Mouse (Mus musculus) heart, embryonic 13.5 days (tissue): ENCODE measurements around the gene C8g. TPM values are rescaled to one million over a fixed set of nuclear protein-coding genes. Genes with fewer than 3 reads are reported as not detected.

Source experiments
- polyA plus RNA-seq: library from polyadenylated mRNA; unstranded; fragments of >200 nt; fragmentation: Nextera tagmentation; extraction: Ambion mirVana; gene quantifications from 2 replicates; pipeline ENCODE4 v1.2.1, GENCODE M21; 2015

Gene C8g
- polyA plus RNA-seq, 1 experiment from 2014 or later = 3.1 TPM

Other genes starting within 250 kb of the C8g start
- 15.5 and 15.9 TPM in 2 replicates for gene Tmem203, start 246.3 kb downstream of the C8g start, polyA plus RNA-seq
- 3.5 and 4.3 TPM in 2 replicates for gene Tprn, start 239.1 kb downstream of the C8g start, polyA plus RNA-seq
- 144 and 158 TPM in 2 replicates for gene Ssna1, start 229.3 kb downstream of the C8g start, polyA plus RNA-seq
- gene Anapc2, start 229.2 kb downstream of the C8g start, polyA plus RNA-seq = 77.3 and 82.5 TPM in 2 replicates
- not detected in 2 replicates for gene Tmem210, start 213.6 kb downstream of the C8g start, polyA plus RNA-seq
- gene Lrrc26, start 211.8 kb downstream of the C8g start, polyA plus RNA-seq = not detected in 2 replicates
- 0.09 and 0.16 TPM in 2 replicates for gene Grin1, start 182.5 kb downstream of the C8g start, polyA plus RNA-seq
- gene Man1b1, start 169.4 kb downstream of the C8g start, polyA plus RNA-seq = 28.4 and 31.3 TPM in 2 replicates
- gene Dpp7, start 145.4 kb downstream of the C8g start, polyA plus RNA-seq = 13.6 and 14.4 TPM in 2 replicates
- gene Uap1l1, start 136.0 kb downstream of the C8g start, polyA plus RNA-seq = 14.9 and 17.0 TPM in 2 replicates
- 16.5 and 18.1 TPM in 2 replicates for gene Sapcd2, start 129.4 kb downstream of the C8g start, polyA plus RNA-seq
- gene Entpd2, start 105.8 kb downstream of the C8g start, polyA plus RNA-seq = 0.51 and 0.68 TPM in 2 replicates
- 26.6 and 29.0 TPM in 2 replicates for gene Npdc1, start 102.4 kb downstream of the C8g start, polyA plus RNA-seq
- gene Fut7, start 78.5 kb downstream of the C8g start, polyA plus RNA-seq = 0.07 TPM in 1 of 2 replicates, not detected in the other
- gene Abca2, start 73.0 kb downstream of the C8g start, polyA plus RNA-seq = 2.7 and 3.2 TPM in 2 replicates
- gene Clic3, start 44.9 kb downstream of the C8g start, polyA plus RNA-seq = 1.8 and 2.5 TPM in 2 replicates
- gene Paxx, start 40.6 kb downstream of the C8g start, polyA plus RNA-seq = 25.6 and 25.7 TPM in 2 replicates
- 19.8 and 20.7 TPM in 2 replicates for gene Ptgds, start 31.7 kb downstream of the C8g start, polyA plus RNA-seq
- gene Lcn12, start 7.8 kb downstream of the C8g start, polyA plus RNA-seq = not detected in 2 replicates
- gene Fbxw5, start 969 bp downstream of the C8g start, polyA plus RNA-seq = 73.8 and 83.9 TPM in 2 replicates
- gene Traf2, start 45.2 kb upstream of the C8g start, polyA plus RNA-seq = 21.0 and 22.9 TPM in 2 replicates
- 277 and 302 TPM in 2 replicates for gene Edf1, start 56.1 kb upstream of the C8g start, polyA plus RNA-seq
- 4.6 and 7.3 TPM in 2 replicates for gene Mamdc4, start 73.1 kb upstream of the C8g start, polyA plus RNA-seq
- gene Phpt1, start 73.5 kb upstream of the C8g start, polyA plus RNA-seq = 177 and 199 TPM in 2 replicates
- gene Ajm1, start 80.0 kb upstream of the C8g start, polyA plus RNA-seq = 0.14 and 0.27 TPM in 2 replicates
- 42.9 and 47.6 TPM in 2 replicates for gene Rabl6, start 106.8 kb upstream of the C8g start, polyA plus RNA-seq
- 0.11 and 0.13 TPM in 2 replicates for gene Ccdc183, start 116.0 kb upstream of the C8g start, polyA plus RNA-seq
- 20.3 and 20.4 TPM in 2 replicates for gene Tmem141, start 120.3 kb upstream of the C8g start, polyA plus RNA-seq
- 2.3 and 2.6 TPM in 2 replicates for gene Fcna, start 126.3 kb upstream of the C8g start, polyA plus RNA-seq
- not detected in 2 replicates for gene Lcn8, start 151.4 kb upstream of the C8g start, polyA plus RNA-seq
- gene Lcn5, start 156.2 kb upstream of the C8g start, polyA plus RNA-seq = not detected in 2 replicates
- not detected in 2 replicates for gene Lcn6, start 175.1 kb upstream of the C8g start, polyA plus RNA-seq
- not detected in 2 replicates for gene Lcn10, start 181.0 kb upstream of the C8g start, polyA plus RNA-seq
- not detected in 2 replicates for gene Obp2a, start 198.3 kb upstream of the C8g start, polyA plus RNA-seq
- 47.0 and 47.6 TPM in 2 replicates for gene Bmyc, start 205.0 kb upstream of the C8g start, polyA plus RNA-seq
- not detected in 2 replicates for gene Obp2b, start 235.3 kb upstream of the C8g start, polyA plus RNA-seq